Mouse (Mus musculus): ENCODE data around the gene Barhl2. TPM values are rescaled to one million over a fixed set of nuclear protein-coding genes. Genes with fewer than 3 reads are reported as not detected.

Gene Barhl2
- not detected in 2 replicates for total RNA-seq (2017)

DNA sequence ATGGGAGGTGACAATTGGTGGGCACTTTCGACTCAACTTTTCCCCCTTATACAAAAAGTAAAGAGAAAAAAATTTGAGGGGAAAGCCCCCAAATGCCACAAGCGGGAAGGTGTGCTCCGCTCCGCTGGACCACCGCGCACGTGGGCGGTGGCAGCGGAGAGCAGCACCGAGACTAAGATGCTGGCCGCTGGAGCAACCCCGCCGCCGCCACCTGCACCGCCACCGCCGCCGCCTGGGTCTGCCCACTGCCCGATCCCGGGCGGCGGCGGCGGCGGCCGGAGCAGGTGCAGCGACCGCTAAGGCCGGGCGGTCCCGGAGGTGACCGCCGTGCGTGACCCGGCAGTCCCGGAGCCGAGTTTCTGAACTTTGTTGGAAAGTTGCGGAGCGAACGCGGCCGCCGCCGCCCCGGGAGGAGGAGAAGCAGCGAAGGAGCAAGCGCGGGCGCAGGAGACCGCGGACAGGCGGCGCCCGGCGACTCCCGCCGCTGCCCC lies at the start of gene Barhl2:
Barhl2 (minus strand) TSS at position 181 of the 491 bp plus-strand sequence.
- no peak for ATAC-seq (replicated peaks in 1 of 2; ENCODE audit: insufficient read depth in 1 of 2, low FRiP score in 2 of 2, low TSS enrichment in 1 of 2, low read depth in 1 of 2, poor library complexity in 2 of 2, severe bottlenecking in 2 of 2)

DNA sequence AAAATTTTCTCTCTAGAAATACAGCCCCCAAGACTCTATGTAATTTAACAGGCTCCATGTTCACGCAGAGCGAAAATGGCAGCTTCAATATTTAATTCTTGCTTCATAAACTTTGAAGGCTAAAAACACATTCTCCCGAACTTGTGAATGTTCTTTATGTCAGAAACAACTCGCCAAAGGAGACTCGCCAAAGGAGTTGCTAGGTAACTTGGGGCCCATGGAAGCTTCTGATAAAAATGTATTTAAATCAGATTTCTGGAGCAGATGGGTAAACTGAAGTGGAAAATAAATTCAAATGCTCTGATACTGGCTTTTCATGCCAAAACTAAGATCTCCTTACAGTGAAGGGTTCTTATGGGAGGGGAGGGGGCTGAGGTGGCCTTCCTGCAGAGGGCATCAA lies 48.1 kb upstream of the Barhl2 start:
- no peak for ATAC-seq (replicated peaks in 1 of 2; ENCODE audit: insufficient read depth in 1 of 2, low FRiP score in 2 of 2, low TSS enrichment in 1 of 2, low read depth in 1 of 2, poor library complexity in 2 of 2, severe bottlenecking in 2 of 2)

GRCm38 (mm10) chr5:106502684-106503545 lies 44.9 kb upstream of the Barhl2 start:
- no peak for ATAC-seq (replicated peaks in 1 of 2; ENCODE audit: insufficient read depth in 1 of 2, low FRiP score in 2 of 2, low TSS enrichment in 1 of 2, low read depth in 1 of 2, poor library complexity in 2 of 2, severe bottlenecking in 2 of 2)

DNA sequence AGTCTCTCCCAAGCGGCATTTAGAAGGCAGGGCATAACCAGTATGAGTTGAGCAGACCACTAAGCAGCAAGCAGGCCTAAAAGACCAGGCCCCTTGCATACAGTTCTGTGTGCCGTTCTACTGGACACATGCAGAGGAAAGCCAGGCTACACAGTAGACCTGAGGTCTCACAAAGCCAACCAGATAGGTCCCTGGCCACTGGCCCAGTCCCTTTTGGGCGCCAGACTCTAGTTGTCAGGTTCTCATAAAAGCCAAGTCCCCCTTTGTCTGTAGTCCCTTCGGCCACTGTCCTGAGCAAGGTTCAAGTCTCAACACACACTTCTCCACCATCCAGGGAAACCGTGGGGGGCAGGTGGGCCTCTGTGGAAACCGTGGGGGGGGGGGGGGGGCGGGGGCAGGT lies 44.3 kb upstream of the Barhl2 start:
- ATAC-seq (replicated peaks in 1 of 2; ENCODE audit: insufficient read depth in 1 of 2, low FRiP score in 2 of 2, low TSS enrichment in 1 of 2, low read depth in 1 of 2, poor library complexity in 2 of 2, severe bottlenecking in 2 of 2), result no peak

GRCm38 (mm10) chr5:106491771-106492170 lies 33.8 kb upstream of the Barhl2 start:
- no peak for ATAC-seq (replicated peaks in 1 of 2; ENCODE audit: insufficient read depth in 1 of 2, low FRiP score in 2 of 2, low TSS enrichment in 1 of 2, low read depth in 1 of 2, poor library complexity in 2 of 2, severe bottlenecking in 2 of 2)

GRCm38 (mm10) chr5:106472105-106472500 lies 14.1 kb upstream of the Barhl2 start:
- ATAC-seq (replicated peaks in 1 of 2; ENCODE audit: insufficient read depth in 1 of 2, low FRiP score in 2 of 2, low TSS enrichment in 1 of 2, low read depth in 1 of 2, poor library complexity in 2 of 2, severe bottlenecking in 2 of 2), result no peak

DNA sequence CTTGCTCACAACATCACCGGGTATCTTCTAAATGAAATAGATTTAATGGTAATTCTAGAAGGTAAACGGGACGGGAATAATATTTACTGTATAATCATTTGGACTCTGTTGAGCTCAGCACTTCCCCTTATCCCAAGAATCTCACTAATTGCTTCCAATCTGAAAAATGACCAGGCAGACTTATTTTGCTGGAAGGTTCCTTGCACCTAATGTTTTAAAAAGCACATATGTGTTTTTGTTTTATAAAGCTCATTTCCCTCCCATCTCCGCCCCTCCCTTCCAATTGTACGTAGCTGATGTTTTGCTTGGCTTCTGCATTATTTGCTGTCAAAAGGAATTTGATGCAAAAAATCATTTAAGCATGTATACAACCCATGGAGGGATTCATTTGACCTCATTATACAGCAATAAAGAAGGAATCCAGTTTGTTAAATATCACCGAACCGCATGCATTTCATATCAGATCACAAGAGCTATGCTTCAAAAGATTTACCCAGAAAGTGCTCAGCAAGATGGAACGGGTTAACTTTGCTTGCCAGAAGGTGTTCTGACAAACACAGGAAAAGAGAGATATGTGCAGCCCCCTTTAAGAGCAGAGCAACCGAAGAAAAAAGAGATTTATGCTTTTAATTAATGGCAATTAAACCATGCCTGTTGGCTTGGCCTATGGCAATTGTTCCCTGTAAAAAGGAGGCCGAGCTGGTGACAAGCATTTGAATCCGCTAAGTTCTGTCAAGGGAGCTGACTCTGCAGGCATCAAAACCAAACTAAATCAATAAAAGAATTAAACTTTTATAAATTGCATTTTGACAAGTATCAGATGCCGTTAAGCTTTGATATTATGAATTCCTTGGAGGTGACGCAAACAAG lies 13.5 kb upstream of the Barhl2 start:
- ATAC-seq (replicated peaks in 1 of 2; ENCODE audit: insufficient read depth in 1 of 2, low FRiP score in 2 of 2, low TSS enrichment in 1 of 2, low read depth in 1 of 2, poor library complexity in 2 of 2, severe bottlenecking in 2 of 2), result no peak

- no peak for ATAC-seq (replicated peaks in 1 of 2; ENCODE audit: insufficient read depth in 1 of 2, low FRiP score in 2 of 2, low TSS enrichment in 1 of 2, low read depth in 1 of 2, poor library complexity in 2 of 2, severe bottlenecking in 2 of 2)
Measured at GRCm38 (mm10) chr5:106465129-106465790, 7.3 kb upstream of the Barhl2 start.

DNA sequence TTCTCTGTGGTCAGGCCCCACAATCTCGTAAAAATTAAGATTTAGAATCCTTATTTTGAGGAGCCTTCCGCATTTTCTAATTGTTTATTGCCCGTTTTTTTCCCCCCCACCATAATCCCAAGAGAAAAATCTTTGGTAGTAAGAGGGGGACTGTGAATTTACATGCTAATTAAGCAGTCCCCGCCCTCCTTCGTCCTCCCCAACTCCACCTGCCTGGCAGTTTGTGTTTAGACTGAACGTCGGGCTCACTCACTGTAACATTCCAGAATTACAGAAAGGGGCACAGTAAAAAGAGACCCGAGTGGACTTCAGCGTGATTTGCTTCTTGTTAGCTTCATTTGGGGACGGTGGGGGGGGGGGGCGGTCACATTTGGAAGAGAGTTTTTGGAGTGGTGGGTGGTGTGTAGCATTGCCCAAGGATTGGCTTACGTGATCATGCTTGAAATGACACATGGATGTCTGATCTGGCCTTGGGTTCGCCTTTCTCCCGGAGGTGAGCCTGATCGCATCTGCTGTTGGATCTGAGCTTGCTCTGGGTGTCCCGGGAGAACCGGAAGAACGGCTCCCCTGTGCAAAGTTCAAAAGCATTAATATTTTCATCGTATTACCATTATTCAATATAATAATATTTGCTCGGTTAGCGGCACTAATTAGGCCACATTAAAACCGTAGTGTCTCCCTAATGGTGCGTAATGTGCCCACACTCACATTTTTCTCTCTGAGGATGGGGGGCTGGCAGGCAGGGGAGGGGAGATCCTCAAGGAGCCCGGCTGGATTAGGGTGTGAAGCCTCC lies 6.6 kb upstream of the Barhl2 start:
- no peak for ATAC-seq (replicated peaks in 1 of 2; ENCODE audit: insufficient read depth in 1 of 2, low FRiP score in 2 of 2, low TSS enrichment in 1 of 2, low read depth in 1 of 2, poor library complexity in 2 of 2, severe bottlenecking in 2 of 2)

DNA sequence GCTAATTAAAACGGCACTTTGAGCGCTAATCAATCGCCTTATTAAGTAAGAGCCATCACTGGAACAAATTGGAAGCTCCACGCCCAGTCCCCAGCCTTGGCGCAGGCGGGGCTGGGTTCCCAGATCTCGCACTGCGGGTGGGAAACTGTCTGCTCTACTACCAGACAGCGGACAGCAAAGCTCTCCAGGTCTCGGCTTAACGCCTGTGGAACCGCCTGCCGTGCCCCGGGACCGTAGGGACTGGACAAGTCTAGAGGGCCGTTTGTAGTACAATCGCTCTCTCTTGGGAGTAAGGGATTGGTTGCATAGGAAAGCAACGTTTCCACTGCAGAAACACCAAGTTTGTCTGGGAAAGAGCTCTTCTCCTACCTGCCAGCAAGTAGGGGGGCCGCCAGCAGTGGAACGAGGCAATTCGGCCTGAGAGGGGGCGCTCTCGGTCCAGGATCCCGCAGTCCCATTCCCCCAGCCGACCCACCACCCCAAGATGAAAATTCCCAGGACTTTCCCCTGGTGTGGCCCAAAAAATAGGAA lies 5.8 kb upstream of the Barhl2 start:
- no peak for ATAC-seq (replicated peaks in 1 of 2; ENCODE audit: insufficient read depth in 1 of 2, low FRiP score in 2 of 2, low TSS enrichment in 1 of 2, low read depth in 1 of 2, poor library complexity in 2 of 2, severe bottlenecking in 2 of 2)

DNA sequence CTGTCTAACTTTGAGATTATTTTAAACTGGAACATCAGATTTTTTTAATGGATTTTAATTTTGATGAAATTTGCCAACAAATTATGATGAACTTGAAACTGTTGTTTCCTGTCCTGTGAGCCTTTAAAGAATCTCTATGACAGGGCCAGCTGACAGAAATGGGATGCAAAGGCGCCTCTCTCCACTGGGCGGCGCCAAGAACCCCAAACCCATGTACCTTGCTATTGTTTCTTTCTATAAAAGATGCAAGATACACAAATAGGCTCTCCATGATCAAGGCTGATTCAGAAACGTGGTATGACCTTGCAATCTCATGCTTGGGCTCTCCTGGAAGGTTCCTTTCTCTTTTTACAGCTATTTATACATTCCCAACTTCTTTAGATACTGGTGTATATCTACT lies 3.9 kb upstream of the Barhl2 start:
- ATAC-seq (replicated peaks in 1 of 2; ENCODE audit: insufficient read depth in 1 of 2, low FRiP score in 2 of 2, low TSS enrichment in 1 of 2, low read depth in 1 of 2, poor library complexity in 2 of 2, severe bottlenecking in 2 of 2), result peak; percentile 42 to 49; a peak in 2 of 4 replicates

DNA sequence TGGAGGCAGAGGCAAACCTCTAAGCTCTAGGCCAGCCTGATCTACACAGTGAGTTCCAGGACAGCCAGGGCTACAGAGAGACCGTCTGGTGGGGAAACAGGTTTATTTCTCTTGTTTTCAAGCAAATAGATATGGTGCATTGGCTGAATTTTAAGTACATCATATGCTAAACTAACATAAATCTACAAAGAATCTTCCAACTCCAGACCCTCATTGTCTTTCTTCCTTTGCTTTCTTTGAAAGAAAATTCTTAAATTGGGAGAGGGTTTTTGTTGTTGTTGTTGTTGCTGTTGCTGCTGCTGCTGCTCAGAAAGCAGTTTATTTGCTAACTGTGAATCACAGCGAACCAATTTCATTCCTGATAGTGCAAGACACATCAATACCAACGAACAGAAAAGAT lies 3.5 kb upstream of the Barhl2 start:
- ATAC-seq (replicated peaks in 1 of 2; ENCODE audit: insufficient read depth in 1 of 2, low FRiP score in 2 of 2, low TSS enrichment in 1 of 2, low read depth in 1 of 2, poor library complexity in 2 of 2, severe bottlenecking in 2 of 2), result no peak

DNA sequence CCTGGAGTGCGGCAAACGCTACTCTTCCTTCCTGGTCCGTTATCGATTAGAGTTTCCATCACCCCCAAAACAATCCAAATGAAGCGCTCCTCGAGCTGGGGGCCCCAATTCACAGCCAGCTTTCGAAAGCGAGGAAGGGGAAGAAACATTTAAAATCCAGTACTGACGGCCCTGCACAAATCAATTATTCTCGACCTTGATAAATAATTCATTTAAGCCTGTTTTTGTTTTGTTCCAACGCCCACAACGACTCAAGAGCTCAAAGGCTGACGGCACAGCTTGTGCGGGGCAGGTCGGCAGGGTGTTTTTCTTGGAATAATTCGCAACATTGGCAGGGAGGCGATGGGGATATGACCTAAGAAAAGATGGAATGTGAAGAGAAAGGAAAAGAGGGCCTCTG lies 2.6 kb upstream of the Barhl2 start:
- ATAC-seq (replicated peaks in 1 of 2; ENCODE audit: insufficient read depth in 1 of 2, low FRiP score in 2 of 2, low TSS enrichment in 1 of 2, low read depth in 1 of 2, poor library complexity in 2 of 2, severe bottlenecking in 2 of 2), result no peak

DNA sequence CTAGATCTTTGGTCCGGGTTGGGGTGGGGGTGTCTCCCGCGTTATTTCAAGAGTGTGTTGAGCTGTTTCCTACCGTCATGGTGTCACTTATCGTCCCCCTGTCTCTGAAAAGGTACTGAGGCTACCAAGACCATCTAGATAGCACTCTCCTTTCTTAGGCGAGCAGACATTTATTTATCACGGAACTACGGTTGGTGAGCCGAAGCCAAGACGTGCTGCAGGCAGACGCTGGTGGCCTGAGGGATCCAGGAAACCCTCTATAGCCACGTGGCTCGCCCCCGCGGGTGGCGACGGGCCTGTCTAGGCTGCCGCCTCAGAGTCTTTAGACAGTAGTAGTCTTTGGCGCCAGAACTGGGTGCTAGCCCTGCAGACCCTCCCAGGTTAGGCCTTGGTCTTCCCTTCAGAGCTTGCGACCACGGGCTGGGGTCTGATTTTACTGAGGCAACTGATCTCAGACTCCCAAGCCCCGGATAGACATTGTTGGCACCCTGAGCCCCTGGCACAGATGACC lies 2.1 kb upstream of the Barhl2 start:
- ATAC-seq (replicated peaks in 1 of 2; ENCODE audit: insufficient read depth in 1 of 2, low FRiP score in 2 of 2, low TSS enrichment in 1 of 2, low read depth in 1 of 2, poor library complexity in 2 of 2, severe bottlenecking in 2 of 2), result no peak

DNA sequence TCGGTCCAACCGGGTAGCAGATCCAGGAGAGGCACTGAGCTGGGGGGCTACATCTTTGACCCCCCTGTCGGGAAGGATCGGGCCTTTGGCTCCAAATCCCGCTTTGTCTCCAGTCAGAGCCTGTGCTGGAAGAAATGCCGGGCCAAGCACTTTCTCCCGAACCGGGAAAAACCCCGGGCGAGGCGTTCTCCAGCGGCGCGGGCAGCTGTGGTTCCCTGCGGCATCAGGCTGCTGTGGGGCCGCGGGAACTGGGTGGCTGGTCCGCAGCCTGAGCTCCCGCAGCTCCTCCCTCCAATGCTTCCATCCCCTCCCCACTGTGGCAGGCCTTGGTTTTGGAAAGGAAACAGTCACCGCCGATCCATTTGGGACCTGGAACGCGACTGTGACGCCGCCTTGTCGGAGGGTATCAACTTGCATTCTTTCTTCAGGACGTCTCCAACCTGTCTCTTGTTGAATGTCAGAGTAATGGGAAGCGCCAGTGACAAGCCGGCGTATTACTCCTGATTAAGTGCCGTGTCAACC lies 1.2 kb upstream of the Barhl2 start:
- no peak; a peak in 1 of 4 replicates for ATAC-seq (replicated peaks in 1 of 2; ENCODE audit: insufficient read depth in 1 of 2, low FRiP score in 2 of 2, low TSS enrichment in 1 of 2, low read depth in 1 of 2, poor library complexity in 2 of 2, severe bottlenecking in 2 of 2)

DNA sequence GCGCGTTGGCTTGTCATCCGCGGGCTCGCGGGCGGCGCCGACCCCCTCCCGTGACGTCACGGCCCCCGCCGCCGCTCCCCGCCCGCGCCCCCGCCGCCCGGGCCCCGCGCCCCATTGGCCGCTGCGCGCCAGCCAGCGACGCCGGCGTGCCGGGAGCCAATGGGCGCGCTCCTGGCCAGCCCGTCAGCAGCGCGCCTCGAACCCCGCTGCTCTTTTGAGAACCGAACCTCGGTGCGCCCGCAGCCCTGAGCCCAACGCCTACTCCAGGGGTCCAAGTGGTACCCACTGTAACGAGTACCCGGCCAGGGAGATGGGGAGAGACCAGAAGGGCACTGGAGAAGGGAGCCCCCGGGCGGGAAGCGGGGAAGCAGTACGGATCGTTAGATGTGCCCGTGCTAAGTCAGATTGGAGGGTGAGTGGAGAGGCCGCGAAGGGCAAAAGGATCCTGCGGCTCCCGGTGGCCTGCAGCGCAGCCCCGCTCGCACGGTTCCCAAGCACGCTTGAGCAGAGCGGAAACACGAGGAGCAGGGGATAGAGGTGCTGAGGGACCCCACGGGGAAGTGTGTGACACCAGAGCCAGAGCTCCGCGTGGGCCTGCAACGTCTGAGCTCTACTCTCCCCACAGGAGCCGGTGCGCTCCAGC lies 632 bp upstream of the Barhl2 start:
- ATAC-seq (replicated peaks in 1 of 2; ENCODE audit: insufficient read depth in 1 of 2, low FRiP score in 2 of 2, low TSS enrichment in 1 of 2, low read depth in 1 of 2, poor library complexity in 2 of 2, severe bottlenecking in 2 of 2), result no peak
